7 mouse cellular contexts compared by ENCODE assay signal in the genomic region with DNA sequence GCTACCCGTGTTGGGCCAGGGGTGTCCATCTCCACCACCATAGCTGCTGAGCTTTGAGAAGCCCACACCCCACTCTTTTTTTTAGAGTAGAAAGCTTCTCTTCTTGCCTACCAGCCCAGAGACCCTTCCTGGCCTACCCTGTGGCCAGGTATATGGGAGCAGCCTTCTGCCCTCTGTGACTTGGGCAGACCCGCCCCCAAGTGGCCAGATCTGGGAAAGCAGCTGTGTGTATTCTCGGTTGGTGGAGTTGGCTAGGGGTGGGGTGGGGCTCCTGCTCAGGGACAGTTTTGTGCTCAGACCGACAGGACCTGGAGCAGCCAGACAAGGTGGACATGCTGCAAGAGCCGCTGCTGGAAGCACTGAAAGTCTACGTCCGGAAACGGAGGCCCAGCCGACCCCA. TPM values are rescaled to one million over a fixed set of nuclear protein-coding genes. Genes with fewer than 3 reads are reported as not detected.
DNase-seq lines count a peak whose midpoint lies in the region; ATAC-seq and TF ChIP-seq lines count a peak whose summit lies in the region.

No protein-coding gene starts in this region.

- peaks cover 5% of the 10 kb centered on the region for H3K4me1 ChIP-seq in cortical plate, adult 2 months (ENCODE audit: control insufficient read depth, insufficient read depth, low read length)

- ATAC-seq in CD4-positive, CD25-positive, alpha-beta regulatory T cell, adult 4 months = peak; percentile 78
- ATAC-seq in activated CD4-positive, CD25-positive, alpha-beta regulatory T cell, adult 4 months = peak; percentile 50

- TF ChIP-seq POLR2A in cortical plate, adult 2 months (IDR thresholded peaks at IDR 0.05; ENCODE audit: extremely low read depth, insufficient read depth, low read length) = no peak

- no peak overlapping the region for H3K4me3 ChIP-seq in cortical plate, adult 2 months (ENCODE audit: insufficient read depth, low read length)

- peak; percentile 86 for DNase-seq in heart, adult 8-10 months (ENCODE audit: low spot score)
- peak; percentile 81 to 94 for DNase-seq in kidney, postnatal 36 days
- DNase-seq in lung, postnatal 10 days = peak; percentile 92
- peak; percentile 80 to 84 for DNase-seq in right cerebral cortex, postnatal 10 days (ENCODE audit: low spot score in 2 of 2)

- peak; percentile 82 for TF ChIP-seq CTCF in cortical plate, adult 2 months (IDR thresholded peaks at IDR 0.05; ENCODE audit: extremely low read depth, insufficient read depth, low read length)

- H3K27ac ChIP-seq in cortical plate, adult 2 months (ENCODE audit: insufficient read depth, low read length) = no peak overlapping the region

RNA-seq across cellular contexts. Expression of gene Gjd3, which starts 10.6 kb away (rescaled TPM):
- polyA plus RNA-seq in CD4-positive, CD25-positive, alpha-beta regulatory T cell, adult 4 months (2017; shearing (Covaris generic)) = not detected
- polyA plus RNA-seq in activated CD4-positive, CD25-positive, alpha-beta regulatory T cell, adult 4 months (2017; shearing (Covaris generic)) = under 1 TPM in 1 of 2 experiments, not detected in 1; 0.41 TPM
- polyA plus RNA-seq in cortical plate, adult 2 months (2012; rRNA removed) = 3.4 and 3.5 TPM in 2 replicates
- under 1 TPM in 1 of 4 experiments, not detected in 3; 0.44 TPM for total RNA-seq in heart, adult 8-10 months (2022)

RNA-seq across cellular contexts. Expression of gene Rara, which starts 44.6 kb away (rescaled TPM):
- polyA plus RNA-seq in CD4-positive, CD25-positive, alpha-beta regulatory T cell, adult 4 months (2017; shearing (Covaris generic)) = 1 to 10 TPM; 8.6 to 8.9 TPM
- 10 to 100 TPM in 1 of 2 experiments, 1 to 10 TPM in 1; 9.0 to 13.7 TPM for polyA plus RNA-seq in activated CD4-positive, CD25-positive, alpha-beta regulatory T cell, adult 4 months (2017; shearing (Covaris generic))
- 6.3 and 6.8 TPM in 2 replicates for polyA plus RNA-seq in cortical plate, adult 2 months (2012; rRNA removed)
- total RNA-seq in heart, adult 8-10 months (2022) = 10 to 100 TPM; 10.8 to 13.5 (median 11.9) TPM

RNA-seq across cellular contexts. Expression of gene Top2a, which starts 51.8 kb away (rescaled TPM):
- 10 to 100 TPM; 39.6 to 58.8 TPM for polyA plus RNA-seq in CD4-positive, CD25-positive, alpha-beta regulatory T cell, adult 4 months (2017; shearing (Covaris generic))
- polyA plus RNA-seq in activated CD4-positive, CD25-positive, alpha-beta regulatory T cell, adult 4 months (2017; shearing (Covaris generic)) = 100 to 1,000 TPM; 118 to 121 TPM
- 0.93 and 1.8 TPM in 2 replicates for polyA plus RNA-seq in cortical plate, adult 2 months (2012; rRNA removed)
- 1 to 10 TPM in 2 of 4 experiments, under 1 TPM in 2; 0.41 to 3.2 (median 0.94) TPM for total RNA-seq in heart, adult 8-10 months (2022)

Comparison
In these comparisons a context has a peak if more than half of its experiments do, and no peak if none do; other contexts are left out.
1. RNA of gene Top2a, which starts 51.8 kb away (polyA plus RNA-seq): 118 to 121 TPM in activated CD4-positive, CD25-positive, alpha-beta regulatory T cell, adult 4 months and 39.6 to 58.8 TPM in CD4-positive, CD25-positive, alpha-beta regulatory T cell, adult 4 months; 0.93 to 1.8 TPM in cortical plate, adult 2 months; every median in the first group is over 10 times any median in the second.
2. Peak in every context shown above with its lines, with median percentiles within 50 percentile points of each other: DNase-seq.